Mouse (Mus musculus) spleen, postnatal 10 days (tissue): ENCODE results near the gene Ccdc78.

Experiments used
- DNase-seq, 2 experiments: peaks; one replicate each; pipeline ENCODE4 v3.0.0; 2021 to 2022; ENCODE audit warnings: low spot score in 2 of 2

The Ccdc78 gene

GRCm38 (mm10) chr17:25833961-25834594 lies 47.7 kb downstream of the Ccdc78 start:
- no peak for DNase-seq

GRCm38 (mm10) chr17:25834595-25835222 lies 48.3 kb downstream of the Ccdc78 start:
- no peak for DNase-seq

GRCm38 (mm10) chr17:25835301-25835700 lies 48.9 kb downstream of the Ccdc78 start:
- DNase-seq = no peak

- no peak for DNase-seq
Observed at GRCm38 (mm10) chr17:25835816-25836215, 49.4 kb downstream of the Ccdc78 start.

- DNase-seq = no peak
Observed at GRCm38 (mm10) chr17:25836397-25837075, 50.2 kb downstream of the Ccdc78 start.

- DNase-seq = peak in 1 of 2 experiments; percentile 62
Observed at GRCm38 (mm10) chr17:25837076-25837410, 50.7 kb downstream of the Ccdc78 start, which contains the start of gene Rhbdl1. Rhbdl1 (minus strand) TSS chr17:25837295.

- DNase-seq = no peak
Observed at GRCm38 (mm10) chr17:25837533-25837932, 51.2 kb downstream of the Ccdc78 start.

GRCm38 (mm10) chr17:25838904-25839303 lies 52.5 kb downstream of the Ccdc78 start:
- no peak for DNase-seq

- no peak for DNase-seq
Observed at GRCm38 (mm10) chr17:25839455-25840235, 53.3 kb downstream of the Ccdc78 start.
